Mouse (Mus musculus): Measurements from ENCODE around the gene Ankrd11. TPM values are rescaled to one million over a fixed set of nuclear protein-coding genes. Genes with fewer than 3 reads are reported as not detected.

Ankrd11 gene
- total RNA-seq, 2 experiments from 2014 or later = 137 to 138 TPM

GRCm38 (mm10) chr8:122942803-122943713, 99.0 kb downstream of the Ankrd11 start:
- DNase-seq (ENCODE audit: extremely low spot score in 1 of 2, low spot score in 2 of 2) = peak; percentile 29 to 42
- intact Hi-C loops (cut with DNase I) = no loop called here

GRCm38 (mm10) chr8:122938591-122938990, 103.5 kb downstream of the Ankrd11 start:
- intact Hi-C loops (cut with DNase I) = no loop called here
- no peak for DNase-seq (ENCODE audit: extremely low spot score in 1 of 2, low spot score in 2 of 2)

- intact Hi-C loops (cut with DNase I) = no loop called here
- DNase-seq (ENCODE audit: extremely low spot score in 1 of 2, low spot score in 2 of 2) = no peak
These were observed 103.9 kb downstream of the Ankrd11 start for GRCm38 (mm10) chr8:122938170-122938569.

- DNase-seq (ENCODE audit: extremely low spot score in 1 of 2, low spot score in 2 of 2) = no peak
- intact Hi-C loops (cut with DNase I) = no loop called here
These were observed 104.5 kb downstream of the Ankrd11 start for GRCm38 (mm10) chr8:122937545-122938053.

- no peak for DNase-seq (ENCODE audit: extremely low spot score in 1 of 2, low spot score in 2 of 2)
These were observed 106.2 kb downstream of the Ankrd11 start for GRCm38 (mm10) chr8:122935912-122936311.

GRCm38 (mm10) chr8:122935118-122935517, 107.0 kb downstream of the Ankrd11 start:
- DNase-seq (ENCODE audit: extremely low spot score in 1 of 2, low spot score in 2 of 2) = no peak
- intact Hi-C loops (cut with DNase I) = no loop called here

More at GRCm38 (mm10) chr8:122935912-122936311, 106.2 kb downstream of the Ankrd11 start:
- intact Hi-C loops (cut with DNase I) = no loop called here

GRCm38 (mm10) chr8:122933973-122934372, 108.1 kb downstream of the Ankrd11 start:
- intact Hi-C loops (cut with DNase I) = no loop called here
- no peak for DNase-seq (ENCODE audit: extremely low spot score in 1 of 2, low spot score in 2 of 2)

GRCm38 (mm10) chr8:122932561-122932959, 109.5 kb downstream of the Ankrd11 start:
- no peak for DNase-seq (ENCODE audit: extremely low spot score in 1 of 2, low spot score in 2 of 2)
- intact Hi-C loops (cut with DNase I) = no loop called here

GRCm38 (mm10) chr8:122931834-122932560, 110.1 kb downstream of the Ankrd11 start:
- peak; percentile 46 to 77 for DNase-seq (ENCODE audit: extremely low spot score in 1 of 2, low spot score in 2 of 2)
- intact Hi-C loops (cut with DNase I) = no loop called here

GRCm38 (mm10) chr8:122928631-122929224, 113.3 kb downstream of the Ankrd11 start:
- DNase-seq (ENCODE audit: extremely low spot score in 1 of 2, low spot score in 2 of 2) = peak in 1 of 2 experiments; percentile 22
- intact Hi-C loops (cut with DNase I) = no loop called here

GRCm38 (mm10) chr8:122927841-122928240, 114.2 kb downstream of the Ankrd11 start:
- intact Hi-C loops (cut with DNase I) = no loop called here
- DNase-seq (ENCODE audit: extremely low spot score in 1 of 2, low spot score in 2 of 2) = no peak

- intact Hi-C loops (cut with DNase I) = no loop called here
- DNase-seq (ENCODE audit: extremely low spot score in 1 of 2, low spot score in 2 of 2) = no peak
These were observed 115.3 kb downstream of the Ankrd11 start for GRCm38 (mm10) chr8:122926782-122927181.

- intact Hi-C loops (cut with DNase I) = no loop called here
- DNase-seq (ENCODE audit: extremely low spot score in 1 of 2, low spot score in 2 of 2) = no peak
These were observed 115.9 kb downstream of the Ankrd11 start for GRCm38 (mm10) chr8:122925939-122926722.

GRCm38 (mm10) chr8:122924091-122924490, 118.0 kb downstream of the Ankrd11 start:
- DNase-seq (ENCODE audit: extremely low spot score in 1 of 2, low spot score in 2 of 2) = no peak
- intact Hi-C loops (cut with DNase I) = no loop called here

GRCm38 (mm10) chr8:122923431-122924090, 118.5 kb downstream of the Ankrd11 start:
- intact Hi-C loops (cut with DNase I) = no loop called here
- DNase-seq (ENCODE audit: extremely low spot score in 1 of 2, low spot score in 2 of 2) = no peak

- DNase-seq (ENCODE audit: extremely low spot score in 1 of 2, low spot score in 2 of 2) = no peak
- intact Hi-C loops (cut with DNase I) = no loop called here
These were observed 119.1 kb downstream of the Ankrd11 start for GRCm38 (mm10) chr8:122922945-122923344.

GRCm38 (mm10) chr8:122920890-122921289, 121.2 kb downstream of the Ankrd11 start:
- no peak for DNase-seq (ENCODE audit: extremely low spot score in 1 of 2, low spot score in 2 of 2)
- intact Hi-C loops (cut with DNase I) = no loop called here

Data from left cerebral cortex, postnatal 10 days (tissue).